Mouse (Mus musculus) cerebellum, adult 2 months (tissue): Measurements from ENCODE around the gene Gm28539.

Experiments
- CTCF ChIP-seq: fragments of 200-500 bp; IDR thresholded peaks from 2 replicates; pipeline ENCODE4 v1.5.1; 2011; ENCODE audit warnings: low read depth, mild to moderate bottlenecking, control low read depth, low read length, moderate library complexity, borderline replicate concordance; ENCODE audit not compliant: insufficient read depth
- POLR2A ChIP-seq: fragments of 200-500 bp; IDR thresholded peaks from 2 replicates; pipeline ENCODE4 v1.6.1; 2011; ENCODE audit warnings: low read length, control low read depth, borderline replicate concordance; ENCODE audit not compliant: insufficient read depth

DNA sequence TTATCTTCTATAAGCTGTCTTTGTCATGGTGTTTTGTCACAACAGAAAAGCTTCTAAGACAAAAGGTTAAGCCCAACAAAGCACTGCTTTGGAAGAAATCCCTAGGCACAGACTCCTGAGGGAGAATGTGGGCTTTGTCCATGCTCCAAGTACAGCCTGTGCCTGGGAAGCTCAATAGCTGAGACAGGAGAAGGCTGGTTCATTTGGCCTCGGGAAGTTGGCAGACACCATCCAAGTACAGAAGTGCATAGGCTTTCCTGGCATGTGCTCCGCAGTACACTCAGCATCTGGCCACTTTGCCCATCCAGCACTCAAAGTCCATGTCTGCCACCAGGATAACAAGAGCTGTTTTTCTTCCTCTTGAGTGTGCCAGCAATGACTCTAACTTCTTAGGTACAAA is 30.6 kb upstream of the Gm28539 start:
- TF ChIP-seq CTCF (no peak), POLR2A (no peak)
